Mouse (Mus musculus) small intestine, adult 2 months (tissue): ENCODE results near the gene Mxi1.

Experiments
- CTCF ChIP-seq: fragments of 200-500 bp; IDR thresholded peaks from 2 replicates; pipeline ENCODE4 v1.5.1; 2012; ENCODE audit warnings: low read depth, mild to moderate bottlenecking, control low read depth, inconsistent platforms, low read length, moderate library complexity, mixed read lengths; ENCODE audit not compliant: insufficient replicate concordance, insufficient read length; ENCODE audit errors: extremely low read depth
- POLR2A ChIP-seq: fragments of 200-500 bp; IDR thresholded peaks from 2 replicates; pipeline ENCODE4 v1.6.1; 2012; ENCODE audit warnings: low read depth, mild to moderate bottlenecking, control low read depth, inconsistent platforms, low read length, moderate library complexity

- TF ChIP-seq POLR2A (no peak), CTCF (no peak)
Observed at GRCm38 (mm10) chr19:53391787-53392186, 81.5 kb downstream of the Mxi1 start.
